Mouse (Mus musculus): ENCODE results near the gene Nr4a3.

DNA sequence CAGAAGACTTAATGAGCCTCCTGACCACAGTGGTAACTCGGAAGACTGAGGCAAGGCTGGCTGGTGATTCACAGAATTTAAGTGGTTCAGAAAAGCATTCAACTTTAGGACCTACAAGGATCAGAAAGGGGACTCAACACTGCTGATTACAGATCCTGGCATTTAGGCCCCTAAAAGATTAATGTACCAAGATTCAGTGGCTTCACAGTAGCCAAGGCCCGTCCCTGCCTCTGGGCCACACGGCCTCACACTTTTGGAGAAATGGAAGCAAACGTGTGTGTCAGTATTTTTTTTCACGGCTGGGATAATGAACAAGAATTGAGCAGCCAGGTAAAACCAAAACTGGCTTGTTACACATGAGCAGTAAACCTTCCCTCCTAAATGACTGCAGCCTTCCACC, 6.1 kb upstream of the Nr4a3 start:
- TF ChIP-seq GATA1 (IDR thresholded peaks at IDR 0.05; ENCODE audit: borderline replicate concordance, low read length) (no peak), FLI1 (IDR thresholded peaks at IDR 0.05; ENCODE audit: low read length) (no peak)

Data from megakaryocyte, embryonic 14.5 days (primary cell).